Mouse (Mus musculus): Measurements from ENCODE around the gene Slc4a4.

DNA sequence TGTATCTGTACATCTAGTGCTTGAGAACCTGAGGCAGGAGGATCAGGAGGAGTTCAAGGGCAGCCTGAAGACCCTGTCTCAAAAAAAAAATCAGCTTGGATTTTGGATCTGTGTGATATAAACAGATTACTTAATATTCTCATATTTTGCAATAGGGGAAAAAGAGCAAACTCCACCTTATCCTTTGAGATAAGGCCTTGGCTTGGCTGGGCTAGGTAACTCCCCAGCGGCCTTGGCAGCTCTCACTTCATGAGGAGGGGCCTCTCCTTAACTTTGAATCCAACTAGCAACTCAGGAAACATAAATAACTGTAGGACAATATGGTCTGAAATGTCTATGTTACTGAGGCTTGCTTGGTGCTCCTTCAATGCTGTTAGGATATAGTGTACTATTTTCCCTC, 51.6 kb downstream of the Slc4a4 start:
- no peak for TF ChIP-seq CTCF (IDR thresholded peaks at IDR 0.05; ENCODE audit: low read depth)
- no peak for TF ChIP-seq EP300 (IDR thresholded peaks at IDR 0.05; ENCODE audit: low read depth)
